Mouse (Mus musculus): ENCODE data around the gene Alpk3. TPM values are rescaled to one million over a fixed set of nuclear protein-coding genes. Genes with fewer than 3 reads are reported as not detected.

Alpk3 gene
- polyA plus RNA-seq (2014; fragmentation: Illumina TruSeq; extraction: RNeasy Lipid Tissue Mini Kit (QIAGEN cat#74804); ENCODE audit: low read depth, low replicate concordance): not detected

GRCm38 (mm10) chr7:81057471-81057870 is at the start of gene Alpk3:
TSS of gene Alpk3 (plus strand) at chr7:81057600.

DNA sequence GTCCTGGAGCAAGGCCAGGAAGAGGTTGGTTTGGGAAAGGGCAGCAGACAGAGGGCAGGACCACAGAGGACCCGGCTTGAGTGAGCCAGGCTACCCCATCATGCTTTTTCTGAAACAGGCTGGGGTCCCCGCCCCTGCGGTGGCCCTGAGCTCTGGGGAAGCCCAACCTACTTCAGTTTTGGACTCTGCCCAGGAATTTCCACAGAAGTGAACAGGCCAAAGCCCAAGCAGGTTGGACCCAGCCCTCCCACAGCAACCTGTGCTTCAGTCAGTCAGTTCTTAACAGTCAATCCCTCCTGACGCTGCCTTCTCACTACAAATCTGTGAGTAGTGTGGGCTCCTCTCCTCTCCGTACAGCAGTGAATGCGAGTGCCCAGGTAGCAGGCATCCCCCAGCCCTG is 57.2 kb downstream of the Alpk3 start, which contains the start of gene Slc28a1:
Slc28a1 (plus strand) TSS at position 245 of the 400 bp plus-strand sequence.

Other genes starting within 250 kb of the Alpk3 start
- 51.0 TPM for gene Iqgap1, start 231.6 kb upstream of the Alpk3 start, polyA plus RNA-seq (2014; fragmentation: Illumina TruSeq; extraction: RNeasy Lipid Tissue Mini Kit (QIAGEN cat#74804); ENCODE audit: low read depth, low replicate concordance)
- 1.1 TPM for gene Zscan2, start 196.7 kb upstream of the Alpk3 start, polyA plus RNA-seq (2014; fragmentation: Illumina TruSeq; extraction: RNeasy Lipid Tissue Mini Kit (QIAGEN cat#74804); ENCODE audit: low read depth, low replicate concordance)
- gene Wdr73, start 156.3 kb upstream of the Alpk3 start, polyA plus RNA-seq (2014; fragmentation: Illumina TruSeq; extraction: RNeasy Lipid Tissue Mini Kit (QIAGEN cat#74804); ENCODE audit: low read depth, low replicate concordance): 25.0 TPM
- not detected for gene Nmb, start 152.5 kb upstream of the Alpk3 start, polyA plus RNA-seq (2014; fragmentation: Illumina TruSeq; extraction: RNeasy Lipid Tissue Mini Kit (QIAGEN cat#74804); ENCODE audit: low read depth, low replicate concordance)
- gene Sec11a, start 109.8 kb upstream of the Alpk3 start, polyA plus RNA-seq (2014; fragmentation: Illumina TruSeq; extraction: RNeasy Lipid Tissue Mini Kit (QIAGEN cat#74804); ENCODE audit: low read depth, low replicate concordance): 131 TPM
- 7.3 TPM for gene Zfp592, start 63.9 kb upstream of the Alpk3 start, polyA plus RNA-seq (2014; fragmentation: Illumina TruSeq; extraction: RNeasy Lipid Tissue Mini Kit (QIAGEN cat#74804); ENCODE audit: low read depth, low replicate concordance)
- not detected for gene Slc28a1, start 57.2 kb downstream of the Alpk3 start, polyA plus RNA-seq (2014; fragmentation: Illumina TruSeq; extraction: RNeasy Lipid Tissue Mini Kit (QIAGEN cat#74804); ENCODE audit: low read depth, low replicate concordance)
- gene Pde8a, start 156.0 kb downstream of the Alpk3 start, polyA plus RNA-seq (2014; fragmentation: Illumina TruSeq; extraction: RNeasy Lipid Tissue Mini Kit (QIAGEN cat#74804); ENCODE audit: low read depth, low replicate concordance): 84.0 TPM